ENCODE assay signal across 8 mouse cellular contexts in genomic region chr2:170826821-170827441, GRCm38 (mm10).
A peak's percentile ranks its signal among the peaks of the same experiment; 100 is the strongest.
DNase-seq lines count a peak whose midpoint lies in the region; ATAC-seq and TF ChIP-seq lines count a peak whose summit lies in the region.

No protein-coding gene starts in this region.

- no peak for TF ChIP-seq CTCF in stomach, postnatal 0 days (IDR thresholded peaks at IDR 0.05; ENCODE audit: low read depth)

- DNase-seq in R1 (ENCODE audit: low read depth, low spot score), result peak; percentile 87
- DNase-seq in liver, embryonic 13.5 days, result no peak
- DNase-seq in stomach, postnatal 0 days (ENCODE audit: low spot score), result peak; percentile 37
- DNase-seq in layer of hippocampus, adult 18-20 months (ENCODE audit: low spot score in 2 of 2), result no peak

- H3K27me3 ChIP-seq in hindbrain, embryonic 16.5 days (replicated peaks; ENCODE audit: control insufficient read depth, insufficient read depth, low read length), result no peaks in the 10 kb centered on the region
- no peaks in the 10 kb centered on the region for H3K27me3 ChIP-seq in liver, embryonic 13.5 days
- no peaks in the 10 kb centered on the region for H3K27me3 ChIP-seq in stomach, postnatal 0 days (ENCODE audit: control insufficient read depth, insufficient read depth, low read length)
- H3K27me3 ChIP-seq in forebrain, embryonic 15.5 days, result no peaks in the 10 kb centered on the region
- H3K27me3 ChIP-seq in midbrain, embryonic 16.5 days (ENCODE audit: control insufficient read depth, insufficient read depth, low read depth, low read length), result no peaks in the 10 kb centered on the region

- ATAC-seq in common myeloid progenitor, adult 5-6 weeks (replicated peaks; ENCODE audit: low read depth, poor library complexity, severe bottlenecking), result 0 out of 2 replicates have a peak, but pooled peaks have one; percentile 18
- ATAC-seq in hindbrain, embryonic 16.5 days, result 0 out of 2 replicates have a peak, but pooled peaks have one; percentile 13
- no peak for ATAC-seq in liver, embryonic 13.5 days (ENCODE audit: low read depth)
- ATAC-seq in stomach, postnatal 0 days (ENCODE audit: low FRiP score, low TSS enrichment), result peak; percentile 24; the same call in 1 of the 2 replicates
- ATAC-seq in forebrain, embryonic 15.5 days (replicated peaks), result no peak
- no peak for ATAC-seq in midbrain, embryonic 16.5 days

- 48% methylated on average over 17 of the region's 17 CpGs for WGBS in hindbrain, embryonic 16.5 days
- WGBS in liver, embryonic 13.5 days (ENCODE audit: insufficient replicate concordance), result 47% methylated on average over 17 of the region's 17 CpGs
- WGBS in stomach, postnatal 0 days, result 25% methylated on average over 17 of the region's 17 CpGs
- WGBS in forebrain, embryonic 15.5 days, result 75% methylated on average over 17 of the region's 17 CpGs
- 77% methylated on average over 17 of the region's 17 CpGs for WGBS in midbrain, embryonic 16.5 days

- peak overlapping the region; percentile 5; the same call in 1 of the 2 replicates for H3K4me3 ChIP-seq in hindbrain, embryonic 16.5 days (ENCODE audit: low read length)
- H3K4me3 ChIP-seq in liver, embryonic 13.5 days (replicated peaks), result no peak overlapping the region
- peak overlapping the region; percentile 10; the same call in 1 of the 2 replicates for H3K4me3 ChIP-seq in stomach, postnatal 0 days (ENCODE audit: low read depth, low read length)
- no peak overlapping the region for H3K4me3 ChIP-seq in forebrain, embryonic 15.5 days
- H3K4me3 ChIP-seq in midbrain, embryonic 16.5 days (ENCODE audit: low read depth, low read length), result no peak overlapping the region

- H3K36me3 ChIP-seq in hindbrain, embryonic 16.5 days (ENCODE audit: control insufficient read depth, insufficient read depth, low read length), result no peaks in the 10 kb centered on the region
- H3K36me3 ChIP-seq in liver, embryonic 13.5 days, result no peaks in the 10 kb centered on the region
- no peaks in the 10 kb centered on the region for H3K36me3 ChIP-seq in stomach, postnatal 0 days (ENCODE audit: control insufficient read depth, insufficient read depth, low read length)
- H3K36me3 ChIP-seq in forebrain, embryonic 15.5 days, result no peaks in the 10 kb centered on the region
- H3K36me3 ChIP-seq in midbrain, embryonic 16.5 days (ENCODE audit: control insufficient read depth, insufficient read depth, low read length), result no peaks in the 10 kb centered on the region

- peaks cover 6% of the 10 kb centered on the region for H3K4me1 ChIP-seq in hindbrain, embryonic 16.5 days (ENCODE audit: control insufficient read depth, insufficient read depth, low read depth, low read length)
- H3K4me1 ChIP-seq in liver, embryonic 13.5 days (replicated peaks), result no peaks in the 10 kb centered on the region
- H3K4me1 ChIP-seq in stomach, postnatal 0 days (replicated peaks; ENCODE audit: control insufficient read depth, insufficient read depth), result no peaks in the 10 kb centered on the region
- H3K4me1 ChIP-seq in forebrain, embryonic 15.5 days, result peaks cover 22% of the 10 kb centered on the region
- peaks cover 7% of the 10 kb centered on the region for H3K4me1 ChIP-seq in midbrain, embryonic 16.5 days (ENCODE audit: control insufficient read depth, insufficient read depth, low read length)

- no peak overlapping the region for H3K27ac ChIP-seq in hindbrain, embryonic 16.5 days (ENCODE audit: low read depth, low read length)
- H3K27ac ChIP-seq in liver, embryonic 13.5 days, result no peak overlapping the region
- H3K27ac ChIP-seq in stomach, postnatal 0 days (replicated peaks), result no peak overlapping the region
- no peak overlapping the region for H3K27ac ChIP-seq in forebrain, embryonic 15.5 days (replicated peaks)
- H3K27ac ChIP-seq in midbrain, embryonic 16.5 days (ENCODE audit: low read length), result no peak overlapping the region

- H3K4me2 ChIP-seq in hindbrain, embryonic 16.5 days (ENCODE audit: low read length), result peak overlapping the region; percentile 40
- H3K4me2 ChIP-seq in liver, embryonic 13.5 days, result 0 out of 2 replicates have a peak overlapping the region, but pooled peaks have one; percentile 8
- peak overlapping the region; percentile 40; the same call in 1 of the 2 replicates for H3K4me2 ChIP-seq in stomach, postnatal 0 days (replicated peaks; ENCODE audit: low read depth)
- no peak overlapping the region for H3K4me2 ChIP-seq in forebrain, embryonic 15.5 days (replicated peaks)
- no peak overlapping the region for H3K4me2 ChIP-seq in midbrain, embryonic 16.5 days (ENCODE audit: low read length)

- no peaks in the 10 kb centered on the region for H3K9me3 ChIP-seq in hindbrain, embryonic 16.5 days (ENCODE audit: control insufficient read depth, low read length)
- H3K9me3 ChIP-seq in liver, embryonic 13.5 days (replicated peaks), result 0 out of 2 replicates have a peak, but pooled peaks cover 11% of the 10 kb centered on the region
- no peaks in the 10 kb centered on the region for H3K9me3 ChIP-seq in stomach, postnatal 0 days (ENCODE audit: control insufficient read depth, low read length)
- no peaks in the 10 kb centered on the region for H3K9me3 ChIP-seq in forebrain, embryonic 15.5 days
- no peaks in the 10 kb centered on the region for H3K9me3 ChIP-seq in midbrain, embryonic 16.5 days (replicated peaks; ENCODE audit: control insufficient read depth, low read length, poor library complexity, severe bottlenecking)

- no peak for TF ChIP-seq EP300 in stomach, postnatal 0 days (optimal IDR thresholded peaks at IDR 0.05)

- H3K9ac ChIP-seq in hindbrain, embryonic 16.5 days (ENCODE audit: low read depth, low read length), result no peak overlapping the region
- no peak overlapping the region for H3K9ac ChIP-seq in liver, embryonic 13.5 days
- H3K9ac ChIP-seq in stomach, postnatal 0 days (ENCODE audit: low read length), result no peak overlapping the region
- H3K9ac ChIP-seq in forebrain, embryonic 15.5 days (replicated peaks), result no peak overlapping the region
- H3K9ac ChIP-seq in midbrain, embryonic 16.5 days (ENCODE audit: low read depth, low read length), result no peak overlapping the region

Comparison
In these comparisons a context has a peak if more than half of its experiments do, and no peak if none do; other contexts are left out.
1. DNase-seq: peak in R1 (single experiment) and stomach, postnatal 0 days (single experiment); none in liver, embryonic 13.5 days (single experiment) and layer of hippocampus, adult 18-20 months (0 of 2).
2. ATAC-seq: peak in common myeloid progenitor, adult 5-6 weeks (single experiment), hindbrain, embryonic 16.5 days (single experiment) and stomach, postnatal 0 days (single experiment); none in liver, embryonic 13.5 days (single experiment), forebrain, embryonic 15.5 days (single experiment) and midbrain, embryonic 16.5 days (single experiment).
3. H3K4me2 ChIP-seq: peak in hindbrain, embryonic 16.5 days (single experiment), liver, embryonic 13.5 days (single experiment) and stomach, postnatal 0 days (single experiment); none in forebrain, embryonic 15.5 days (single experiment) and midbrain, embryonic 16.5 days (single experiment).
4. H3K4me3 ChIP-seq: peak in hindbrain, embryonic 16.5 days (single experiment) and stomach, postnatal 0 days (single experiment); none in liver, embryonic 13.5 days (single experiment), forebrain, embryonic 15.5 days (single experiment) and midbrain, embryonic 16.5 days (single experiment).